Mouse (Mus musculus) adrenal gland, adult 8-10 months (tissue): ENCODE measurements at regions not wholly inside any gene's neighbourhood (a gene's known extent, or its start where the extent isn't known, plus 50 kb on each side); places are given as distances from the start of the nearest gene placed in this dataset.

Source experiments
- DNase-seq: peaks from one replicate; pipeline ENCODE4 v3.0.0; 2022

- peak; percentile 63 for DNase-seq
These were observed 50.5 kb upstream of the Ednra start for GRCm38 (mm10) chr8:77774551-77775335.

- no peak for DNase-seq
These were observed 51.3 kb upstream of the Ednra start for GRCm38 (mm10) chr8:77775526-77775925.

- DNase-seq: no peak
These were observed 53.3 kb upstream of the Ednra start for GRCm38 (mm10) chr8:77777597-77777996.

GRCm38 (mm10) chr8:77785676-77786255 lies 61.5 kb upstream of the Ednra start:
- DNase-seq: no peak

- no peak for DNase-seq
These were observed 70.6 kb upstream of the Ednra start for GRCm38 (mm10) chr8:77794911-77795310.

- DNase-seq: no peak
These were observed 79.1 kb upstream of the Ednra start for GRCm38 (mm10) chr8:77803147-77803903.

- DNase-seq: no peak
These were observed 80.3 kb upstream of the Ednra start for GRCm38 (mm10) chr8:77804536-77804935.

- DNase-seq: no peak
These were observed 80.7 kb upstream of the Ednra start for GRCm38 (mm10) chr8:77804956-77805355.

- no peak for DNase-seq
These were observed 81.4 kb upstream of the Ednra start for GRCm38 (mm10) chr8:77805657-77806056.

GRCm38 (mm10) chr8:77814796-77815647 lies 90.8 kb upstream of the Ednra start:
- DNase-seq: no peak

GRCm38 (mm10) chr8:77815648-77815971 lies 91.3 kb upstream of the Ednra start:
- no peak for DNase-seq

- no peak for DNase-seq
These were observed 92.0 kb upstream of the Ednra start for GRCm38 (mm10) chr8:77816217-77816616.

- DNase-seq: no peak
These were observed 101.5 kb upstream of the Ednra start for GRCm38 (mm10) chr8:77825786-77826185.

GRCm38 (mm10) chr8:77826255-77826654 lies 102.0 kb upstream of the Ednra start:
- DNase-seq: no peak

- no peak for DNase-seq
These were observed 103.8 kb upstream of the Ednra start for GRCm38 (mm10) chr8:77828079-77828478.

- DNase-seq: no peak
These were observed 105.0 kb upstream of the Ednra start for GRCm38 (mm10) chr8:77829126-77829748.

GRCm38 (mm10) chr8:77829764-77830163 lies 105.5 kb upstream of the Ednra start:
- no peak for DNase-seq

GRCm38 (mm10) chr8:77834283-77834682 lies 110.0 kb upstream of the Ednra start:
- no peak for DNase-seq

GRCm38 (mm10) chr8:77836902-77837489 lies 112.7 kb upstream of the Ednra start:
- DNase-seq: no peak

GRCm38 (mm10) chr8:77842392-77843139 lies 118.3 kb upstream of the Ednra start:
- DNase-seq: no peak

- no peak for DNase-seq
These were observed 119.0 kb upstream of the Ednra start for GRCm38 (mm10) chr8:77843229-77843628.
